Mouse (Mus musculus): ENCODE results near the gene Fam118a. TPM values are rescaled to one million over a fixed set of nuclear protein-coding genes. Genes with fewer than 3 reads are reported as not detected.
"Not testable (repeated sequence)": the region's sequence is repeated elsewhere in the genome, so short reads cannot be mapped to it uniquely, and the experiment has no call there.

Gene Fam118a
- polyA plus RNA-seq, 1 experiment from 2014 or later = 23.2 TPM

- Histone ChIP-seq H3K9me3 (ENCODE audit: control insufficient read depth, low read length) (no peaks in the 10 kb centered on the region), H3K4me3 (ENCODE audit: low read length) (no peak overlapping the region), H3K9ac (ENCODE audit: low read depth, low read length) (no peak overlapping the region), H3K4me1 (ENCODE audit: control insufficient read depth, insufficient read depth, low read length) (no peaks in the 10 kb centered on the region), H3K4me2 (replicated peaks; ENCODE audit: low read depth, low read length) (no peak overlapping the region), H3K27me3 (ENCODE audit: control insufficient read depth, insufficient read depth, low read length) (no peaks in the 10 kb centered on the region), H3K27ac (ENCODE audit: low read depth, low read length) (no peak overlapping the region), H3K36me3 (ENCODE audit: control insufficient read depth, insufficient read depth, low read length) (no peaks in the 10 kb centered on the region)
- no peak for ATAC-seq (ENCODE audit: low FRiP score, low TSS enrichment)
- WGBS = 36% methylated on average over 4 of the region's 4 CpGs
These were observed 1.0 kb upstream of the Fam118a start for GRCm38 (mm10) chr15:85027740-85028139.

- not testable (repeated sequence) for H3K36me3 ChIP-seq (ENCODE audit: control insufficient read depth, insufficient read depth, low read length)
These were observed 1.9 kb downstream of the Fam118a start for GRCm38 (mm10) chr15:85030643-85031042.

GRCm38 (mm10) chr15:85031866-85032265, 3.1 kb downstream of the Fam118a start:
- no peaks in the 10 kb centered on the region for H3K36me3 ChIP-seq (ENCODE audit: control insufficient read depth, insufficient read depth, low read length)
- no peaks in the 10 kb centered on the region for H3K4me1 ChIP-seq (ENCODE audit: control insufficient read depth, insufficient read depth, low read length)
- ATAC-seq (ENCODE audit: low FRiP score, low TSS enrichment) = no peak
- H3K4me3 ChIP-seq (ENCODE audit: low read length) = no peak overlapping the region
- H3K9me3 ChIP-seq (ENCODE audit: control insufficient read depth, low read length) = no peaks in the 10 kb centered on the region
- H3K27ac ChIP-seq (ENCODE audit: low read depth, low read length) = no peak overlapping the region
- no peak overlapping the region for H3K4me2 ChIP-seq (replicated peaks; ENCODE audit: low read depth, low read length)
- H3K9ac ChIP-seq (ENCODE audit: low read depth, low read length) = no peak overlapping the region
- 78% methylated on average over 3 of the region's 3 CpGs for WGBS
- H3K27me3 ChIP-seq (ENCODE audit: control insufficient read depth, insufficient read depth, low read length) = no peaks in the 10 kb centered on the region; the same call in 1 of the 2 replicates

More at GRCm38 (mm10) chr15:85030643-85031042, 1.9 kb downstream of the Fam118a start:
- not testable (repeated sequence) for H3K9ac ChIP-seq (ENCODE audit: low read depth, low read length); H3K4me1 ChIP-seq (ENCODE audit: control insufficient read depth, insufficient read depth, low read length); H3K27ac ChIP-seq (ENCODE audit: low read depth, low read length); H3K9me3 ChIP-seq (ENCODE audit: control insufficient read depth, low read length); H3K27me3 ChIP-seq (ENCODE audit: control insufficient read depth, insufficient read depth, low read length); ATAC-seq (ENCODE audit: low FRiP score, low TSS enrichment); H3K4me2 ChIP-seq (replicated peaks; ENCODE audit: low read depth, low read length); H3K4me3 ChIP-seq (ENCODE audit: low read length)
- 76% methylated on average over 1 of the region's 1 CpGs for WGBS

- H3K27ac ChIP-seq (ENCODE audit: low read depth, low read length); H3K4me3 ChIP-seq (ENCODE audit: low read length); H3K9me3 ChIP-seq (ENCODE audit: control insufficient read depth, low read length); H3K36me3 ChIP-seq (ENCODE audit: control insufficient read depth, insufficient read depth, low read length); H3K4me2 ChIP-seq (replicated peaks; ENCODE audit: low read depth, low read length); ATAC-seq (ENCODE audit: low FRiP score, low TSS enrichment); H3K9ac ChIP-seq (ENCODE audit: low read depth, low read length); H3K4me1 ChIP-seq (ENCODE audit: control insufficient read depth, insufficient read depth, low read length); H3K27me3 ChIP-seq (ENCODE audit: control insufficient read depth, insufficient read depth, low read length): not testable (repeated sequence)
- WGBS = 34% methylated on average over 7 of the region's 7 CpGs
These were observed 5.2 kb downstream of the Fam118a start for GRCm38 (mm10) chr15:85033916-85034315.

GRCm38 (mm10) chr15:85036566-85037342, 8.0 kb downstream of the Fam118a start:
- peak; percentile 97 for ATAC-seq (ENCODE audit: low FRiP score, low TSS enrichment)
- Histone ChIP-seq H3K9ac (ENCODE audit: low read depth, low read length) (peak overlapping the region; percentile 81), H3K27ac (ENCODE audit: low read depth, low read length) (0 out of 2 replicates have a peak overlapping the region, but pooled peaks have one; percentile 3)

GRCm38 (mm10) chr15:85037343-85037690, 8.6 kb downstream of the Fam118a start:
- ATAC-seq (ENCODE audit: low FRiP score, low TSS enrichment) = no peak
- WGBS = 5% methylated on average over 8 of the region's 8 CpGs
- no peak overlapping the region for H3K27ac ChIP-seq (ENCODE audit: low read depth, low read length)
- no peaks in the 10 kb centered on the region; the same call in 1 of the 2 replicates for H3K27me3 ChIP-seq (ENCODE audit: control insufficient read depth, insufficient read depth, low read length)
- H3K36me3 ChIP-seq (ENCODE audit: control insufficient read depth, insufficient read depth, low read length) = no peaks in the 10 kb centered on the region
- peak overlapping the region; percentile 82 for H3K4me2 ChIP-seq (replicated peaks; ENCODE audit: low read depth, low read length)
- H3K4me3 ChIP-seq (ENCODE audit: low read length) = peak overlapping the region; percentile 71
- peaks cover 6% of the 10 kb centered on the region; the same call in 1 of the 2 replicates for H3K4me1 ChIP-seq (ENCODE audit: control insufficient read depth, insufficient read depth, low read length)
- H3K9me3 ChIP-seq (ENCODE audit: control insufficient read depth, low read length) = no peaks in the 10 kb centered on the region
- H3K9ac ChIP-seq (ENCODE audit: low read depth, low read length) = peak overlapping the region; percentile 81

More at GRCm38 (mm10) chr15:85036566-85037342, 8.0 kb downstream of the Fam118a start:
- H3K27me3 ChIP-seq (ENCODE audit: control insufficient read depth, insufficient read depth, low read length) = no peaks in the 10 kb centered on the region; the same call in 1 of the 2 replicates
- peak overlapping the region; percentile 82 for H3K4me2 ChIP-seq (replicated peaks; ENCODE audit: low read depth, low read length)
- no peaks in the 10 kb centered on the region for H3K9me3 ChIP-seq (ENCODE audit: control insufficient read depth, low read length)
- under 1% methylated on average over 70 of the region's 75 CpGs for WGBS
- peaks cover 6% of the 10 kb centered on the region; the same call in 1 of the 2 replicates for H3K4me1 ChIP-seq (ENCODE audit: control insufficient read depth, insufficient read depth, low read length)
- no peaks in the 10 kb centered on the region for H3K36me3 ChIP-seq (ENCODE audit: control insufficient read depth, insufficient read depth, low read length)
- peak overlapping the region; percentile 71 for H3K4me3 ChIP-seq (ENCODE audit: low read length)

- Histone ChIP-seq H3K27me3 (ENCODE audit: control insufficient read depth, insufficient read depth, low read length) (no peaks in the 10 kb centered on the region), H3K36me3 (ENCODE audit: control insufficient read depth, insufficient read depth, low read length) (peaks cover 7% of the 10 kb centered on the region; the same call in 1 of the 2 replicates), H3K9ac (ENCODE audit: low read depth, low read length) (no peak overlapping the region), H3K4me2 (replicated peaks; ENCODE audit: low read depth, low read length) (no peak overlapping the region), H3K4me3 (ENCODE audit: low read length) (no peak overlapping the region), H3K27ac (ENCODE audit: low read depth, low read length) (no peak overlapping the region), H3K4me1 (ENCODE audit: control insufficient read depth, insufficient read depth, low read length) (peaks cover 11% of the 10 kb centered on the region; the same call in 1 of the 2 replicates), H3K9me3 (ENCODE audit: control insufficient read depth, low read length) (no peaks in the 10 kb centered on the region)
- no peak for ATAC-seq (ENCODE audit: low FRiP score, low TSS enrichment)
- 89% methylated on average over 10 of the region's 10 CpGs for WGBS
These were observed 12.9 kb downstream of the Fam118a start for GRCm38 (mm10) chr15:85041546-85042225.

GRCm38 (mm10) chr15:85042361-85042954, 13.7 kb downstream of the Fam118a start:
- WGBS = 18% methylated on average over 4 of the region's 4 CpGs
- no peak overlapping the region for H3K4me3 ChIP-seq (ENCODE audit: low read length)
- peak; percentile 79 for ATAC-seq (ENCODE audit: low FRiP score, low TSS enrichment)
- peaks cover 7% of the 10 kb centered on the region; the same call in 1 of the 2 replicates for H3K36me3 ChIP-seq (ENCODE audit: control insufficient read depth, insufficient read depth, low read length)
- no peaks in the 10 kb centered on the region for H3K27me3 ChIP-seq (ENCODE audit: control insufficient read depth, insufficient read depth, low read length)
- H3K4me2 ChIP-seq (replicated peaks; ENCODE audit: low read depth, low read length) = no peak overlapping the region
- no peak overlapping the region for H3K9ac ChIP-seq (ENCODE audit: low read depth, low read length)
- H3K9me3 ChIP-seq (ENCODE audit: control insufficient read depth, low read length) = no peaks in the 10 kb centered on the region
- H3K4me1 ChIP-seq (ENCODE audit: control insufficient read depth, insufficient read depth, low read length) = peaks cover 9% of the 10 kb centered on the region; the same call in 1 of the 2 replicates
- 0 out of 2 replicates have a peak overlapping the region, but pooled peaks have one; percentile 31 for H3K27ac ChIP-seq (ENCODE audit: low read depth, low read length)

Measured in kidney, embryonic 14.5 days (tissue).